Mouse (Mus musculus): ENCODE data around the gene Dlat. TPM values are rescaled to one million over a fixed set of nuclear protein-coding genes. Genes with fewer than 3 reads are reported as not detected.

Gene Dlat
- polyA plus RNA-seq, 2 experiments: 30.4 to 57.3 TPM

DNA sequence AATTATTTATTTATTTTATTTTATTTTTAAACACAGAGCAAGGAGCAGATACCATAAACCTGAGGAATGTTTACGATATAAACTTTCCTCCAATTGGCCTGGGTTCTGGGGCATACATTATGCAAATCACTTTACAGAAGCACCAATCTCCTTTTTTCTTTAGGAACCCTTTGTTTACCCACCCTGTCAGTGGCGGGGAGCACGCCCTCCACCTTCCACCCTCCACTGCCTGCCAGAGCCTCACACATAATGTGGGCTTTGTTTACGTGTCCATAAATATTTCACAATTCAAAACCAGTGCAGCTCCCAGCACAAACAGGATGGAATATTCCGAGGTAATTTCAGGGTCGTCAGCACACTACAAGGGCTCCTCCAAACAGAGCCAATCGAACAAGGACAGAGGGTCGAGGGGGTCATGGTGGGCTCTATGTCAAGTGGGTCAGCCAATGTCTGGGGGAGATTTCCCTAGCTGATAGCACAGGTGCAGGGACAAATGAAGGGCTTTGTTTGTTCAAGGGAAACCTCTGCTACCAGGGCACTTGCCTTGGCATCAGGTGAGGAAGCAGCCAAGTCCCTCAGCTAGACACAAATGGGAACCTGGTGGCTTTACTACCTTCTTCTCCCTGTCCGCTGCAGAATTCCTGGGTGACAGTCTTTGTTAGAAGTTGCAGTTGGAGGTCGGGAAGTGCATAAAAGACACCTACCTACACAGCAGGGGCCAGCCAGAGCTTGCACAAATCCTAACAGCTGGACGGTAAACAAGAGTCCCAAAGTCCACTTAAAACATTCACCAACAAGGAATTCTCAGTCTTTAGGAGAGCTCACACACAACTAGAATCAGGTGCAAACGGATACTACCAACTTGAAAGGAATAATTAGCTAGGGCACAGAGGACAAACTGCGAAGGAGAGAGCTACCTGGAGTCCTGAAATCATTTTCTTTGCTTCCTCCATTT, 33.3 kb upstream of the Dlat start:
- 29% methylated on average over 13 of the region's 13 CpGs for WGBS
- Histone ChIP-seq H3K27me3 (ENCODE audit: control insufficient read depth, insufficient read depth, low read length) (no peaks in the 10 kb centered on the region), H3K9me3 (ENCODE audit: control insufficient read depth, low read length) (no peaks in the 10 kb centered on the region), H3K4me3 (replicated peaks; ENCODE audit: low read length) (no peak overlapping the region), H3K36me3 (ENCODE audit: control insufficient read depth, insufficient read depth, low read length) (peaks cover 24% of the 10 kb centered on the region), H3K9ac (ENCODE audit: low read depth, low read length, severe bottlenecking) (no peak overlapping the region), H3K4me2 (replicated peaks; ENCODE audit: low read depth, low read length, severe bottlenecking) (no peak overlapping the region), H3K4me1 (ENCODE audit: control insufficient read depth, insufficient read depth, low read length) (peaks cover 3% of the 10 kb centered on the region), H3K27ac (replicated peaks; ENCODE audit: low read depth, low read length) (no peak overlapping the region)
- no peak for TF ChIP-seq POLR2A (IDR thresholded peaks at IDR 0.05; ENCODE audit: borderline replicate concordance, extremely low read depth, insufficient read depth, insufficient read length)
- DNase-seq (ENCODE audit: low spot score) (no peak), ATAC-seq (ENCODE audit: low FRiP score, low read depth) (no peak)

DNA sequence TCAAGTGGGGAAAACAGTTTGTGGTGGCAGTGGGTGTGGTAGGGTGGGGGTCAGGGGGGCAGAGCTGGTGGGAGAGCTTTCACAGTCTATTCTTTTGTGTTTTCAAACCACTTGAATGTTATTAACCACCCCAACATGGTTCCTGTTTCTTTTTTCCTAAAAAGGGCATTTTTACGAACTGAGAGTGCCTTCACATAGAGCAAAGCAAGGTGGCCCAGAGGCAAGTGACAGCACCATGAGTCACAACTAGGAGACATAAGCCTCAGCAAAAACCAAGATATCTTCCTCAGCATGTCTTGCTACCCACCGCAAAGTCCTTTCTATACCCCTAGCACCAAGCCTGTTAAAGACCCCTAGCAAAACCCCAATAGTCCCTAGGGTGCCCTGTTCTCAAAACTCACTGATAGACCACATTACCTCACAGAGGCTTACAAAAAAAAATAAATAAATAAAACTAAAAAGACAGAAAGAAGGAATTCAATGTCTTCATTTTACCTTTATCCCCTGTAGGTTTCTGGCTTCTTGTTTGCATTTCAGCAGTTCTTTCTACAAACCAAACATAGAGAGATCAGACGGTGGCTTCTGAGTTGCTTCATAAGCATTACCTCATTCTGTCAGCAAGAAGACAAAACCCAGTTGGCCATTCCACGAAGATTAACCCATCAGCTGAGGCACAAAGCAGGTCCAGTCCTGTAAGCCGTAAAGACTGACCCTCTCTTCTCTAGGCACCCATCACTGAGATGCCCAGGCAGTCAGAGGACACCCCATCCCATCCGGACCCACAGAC, 27.5 kb upstream of the Dlat start:
- Histone ChIP-seq H3K27ac (replicated peaks; ENCODE audit: low read depth, low read length) (no peak overlapping the region), H3K27me3 (ENCODE audit: control insufficient read depth, insufficient read depth, low read length) (no peaks in the 10 kb centered on the region), H3K36me3 (ENCODE audit: control insufficient read depth, insufficient read depth, low read length) (peaks cover 53% of the 10 kb centered on the region), H3K9me3 (ENCODE audit: control insufficient read depth, low read length) (no peaks in the 10 kb centered on the region), H3K4me3 (replicated peaks; ENCODE audit: low read length) (no peak overlapping the region), H3K4me1 (ENCODE audit: control insufficient read depth, insufficient read depth, low read length) (no peaks in the 10 kb centered on the region), H3K9ac (ENCODE audit: low read depth, low read length, severe bottlenecking) (no peak overlapping the region), H3K4me2 (replicated peaks; ENCODE audit: low read depth, low read length, severe bottlenecking) (no peak overlapping the region)
- no peak for ATAC-seq (ENCODE audit: low FRiP score, low read depth)
- no peak for TF ChIP-seq POLR2A (IDR thresholded peaks at IDR 0.05; ENCODE audit: borderline replicate concordance, extremely low read depth, insufficient read depth, insufficient read length)
- WGBS: 86% methylated on average over 6 of the region's 6 CpGs
- no peak for DNase-seq (ENCODE audit: low spot score)

DNA sequence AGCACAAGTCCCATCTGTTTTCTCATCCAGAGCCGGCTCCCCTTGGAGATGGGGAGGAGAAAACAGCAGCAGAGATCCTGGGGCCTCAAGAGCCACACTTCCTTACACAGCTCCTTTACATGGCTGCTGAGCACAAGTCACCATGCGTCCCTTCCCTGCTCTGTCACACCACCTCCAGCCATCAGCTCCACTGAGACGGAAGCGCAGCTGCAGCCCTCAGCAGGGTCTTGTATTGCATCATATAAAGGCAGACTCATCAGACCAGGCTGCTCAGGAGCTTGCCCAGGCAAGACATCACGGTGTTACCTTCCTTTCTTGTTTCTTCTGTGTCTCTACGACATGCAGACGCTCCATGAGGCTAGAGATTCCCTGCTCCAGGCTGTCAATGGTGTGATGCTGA, 22.1 kb upstream of the Dlat start:
- H3K27ac ChIP-seq (replicated peaks; ENCODE audit: low read depth, low read length): no peak overlapping the region
- H3K4me1 ChIP-seq (ENCODE audit: control insufficient read depth, insufficient read depth, low read length): no peaks in the 10 kb centered on the region
- no peak overlapping the region for H3K4me3 ChIP-seq (replicated peaks; ENCODE audit: low read length)
- no peak for TF ChIP-seq POLR2A (IDR thresholded peaks at IDR 0.05; ENCODE audit: borderline replicate concordance, extremely low read depth, insufficient read depth, insufficient read length)
- no peak overlapping the region for H3K4me2 ChIP-seq (replicated peaks; ENCODE audit: low read depth, low read length, severe bottlenecking)
- no peaks in the 10 kb centered on the region for H3K27me3 ChIP-seq (ENCODE audit: control insufficient read depth, insufficient read depth, low read length)
- no peak overlapping the region for H3K9ac ChIP-seq (ENCODE audit: low read depth, low read length, severe bottlenecking)
- 57% methylated on average over 7 of the region's 7 CpGs for WGBS
- no peaks in the 10 kb centered on the region for H3K9me3 ChIP-seq (ENCODE audit: control insufficient read depth, low read length)
- no peak for DNase-seq (ENCODE audit: low spot score)
- H3K36me3 ChIP-seq (ENCODE audit: control insufficient read depth, insufficient read depth, low read length): peaks cover 74% of the 10 kb centered on the region
- no peak for ATAC-seq (ENCODE audit: low FRiP score, low read depth)

DNA sequence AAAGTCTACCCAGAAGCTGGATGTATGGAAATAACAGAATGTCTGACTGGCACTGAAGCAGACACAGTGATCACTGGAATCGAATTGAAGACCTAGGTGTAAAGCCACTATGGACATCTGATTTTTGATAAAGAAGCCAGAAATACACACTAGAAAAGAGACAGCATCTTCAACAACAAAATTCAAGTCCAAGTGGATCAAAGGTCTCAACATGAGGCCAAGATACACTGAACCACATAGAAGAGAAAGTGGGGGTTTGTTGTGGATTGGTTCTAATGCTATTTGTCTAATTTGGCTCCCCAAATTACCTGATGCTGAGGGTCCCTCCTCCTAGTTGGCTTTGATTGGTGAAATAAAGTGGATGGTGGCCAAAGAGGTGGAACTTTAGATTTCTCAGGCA, 19.8 kb upstream of the Dlat start:
- H3K36me3 ChIP-seq (ENCODE audit: control insufficient read depth, insufficient read depth, low read length): peaks cover 69% of the 10 kb centered on the region
- ATAC-seq (ENCODE audit: low FRiP score, low read depth) (no peak), DNase-seq (ENCODE audit: low spot score) (no peak)
- no peak overlapping the region for H3K27ac ChIP-seq (replicated peaks; ENCODE audit: low read depth, low read length)
- H3K27me3 ChIP-seq (ENCODE audit: control insufficient read depth, insufficient read depth, low read length): no peaks in the 10 kb centered on the region
- no peaks in the 10 kb centered on the region for H3K4me1 ChIP-seq (ENCODE audit: control insufficient read depth, insufficient read depth, low read length)
- no peak overlapping the region for H3K4me3 ChIP-seq (replicated peaks; ENCODE audit: low read length)
- no peak for TF ChIP-seq POLR2A (IDR thresholded peaks at IDR 0.05; ENCODE audit: borderline replicate concordance, extremely low read depth, insufficient read depth, insufficient read length)
- no peak overlapping the region for H3K9ac ChIP-seq (ENCODE audit: low read depth, low read length, severe bottlenecking)
- no peaks in the 10 kb centered on the region for H3K9me3 ChIP-seq (ENCODE audit: control insufficient read depth, low read length)
- 88% methylated on average over 1 of the region's 1 CpGs for WGBS
- no peak overlapping the region for H3K4me2 ChIP-seq (replicated peaks; ENCODE audit: low read depth, low read length, severe bottlenecking)

DNA sequence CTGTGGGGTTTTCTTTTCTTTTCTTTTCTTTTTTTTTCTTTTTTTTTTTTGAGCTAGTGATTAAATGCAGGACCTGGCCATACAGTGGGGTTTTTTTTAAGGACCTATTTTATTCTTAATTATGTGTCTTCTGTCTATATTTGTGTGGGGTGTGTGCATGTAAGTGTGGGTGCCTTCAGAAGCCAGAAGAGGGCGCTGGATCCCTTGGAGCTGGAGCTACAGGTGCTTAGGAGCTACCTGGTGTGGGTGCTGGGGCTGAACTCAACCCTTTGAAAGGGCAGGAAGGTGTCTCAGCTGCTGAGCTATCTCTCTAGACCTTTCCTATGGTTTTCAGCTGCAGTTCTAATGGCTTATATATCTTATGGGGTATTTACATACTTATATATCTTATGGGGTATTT, 15.2 kb upstream of the Dlat start:
- DNase-seq (ENCODE audit: low spot score) (no peak), ATAC-seq (ENCODE audit: low FRiP score, low read depth) (no peak)
- H3K4me3 ChIP-seq (replicated peaks; ENCODE audit: low read length): no peak overlapping the region
- TF ChIP-seq POLR2A (IDR thresholded peaks at IDR 0.05; ENCODE audit: borderline replicate concordance, extremely low read depth, insufficient read depth, insufficient read length): no peak
- 13% methylated on average over 1 of the region's 1 CpGs for WGBS
- no peak overlapping the region for H3K27ac ChIP-seq (replicated peaks; ENCODE audit: low read depth, low read length)
- H3K9ac ChIP-seq (ENCODE audit: low read depth, low read length, severe bottlenecking): no peak overlapping the region
- no peaks in the 10 kb centered on the region for H3K4me1 ChIP-seq (ENCODE audit: control insufficient read depth, insufficient read depth, low read length)
- no peaks in the 10 kb centered on the region for H3K9me3 ChIP-seq (ENCODE audit: control insufficient read depth, low read length)
- no peak overlapping the region for H3K4me2 ChIP-seq (replicated peaks; ENCODE audit: low read depth, low read length, severe bottlenecking)
- H3K36me3 ChIP-seq (ENCODE audit: control insufficient read depth, insufficient read depth, low read length): peaks cover 29% of the 10 kb centered on the region
- no peaks in the 10 kb centered on the region for H3K27me3 ChIP-seq (ENCODE audit: control insufficient read depth, insufficient read depth, low read length)
